Comparison of ENCODE assay signal across 19 mouse cellular contexts in the genomic region with DNA sequence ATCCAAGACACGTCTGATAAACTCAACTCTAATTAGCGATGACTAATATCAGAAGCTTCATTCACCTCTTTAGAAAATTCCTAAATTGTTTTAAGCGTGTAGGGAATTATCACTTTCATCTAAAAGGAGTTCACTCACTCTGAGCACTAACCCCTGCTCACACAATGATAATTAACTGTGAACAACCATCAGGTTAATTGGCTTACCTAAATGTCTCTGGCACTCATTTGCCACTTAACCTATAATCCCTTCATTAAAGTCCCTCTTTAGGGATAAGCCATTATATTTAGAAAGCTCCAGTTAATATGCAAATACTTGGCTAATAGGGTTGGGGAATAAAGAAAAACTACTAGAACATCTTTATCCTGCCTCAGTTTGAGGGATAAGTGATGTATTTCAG.
DNase-seq lines count a peak whose midpoint lies in the region; ATAC-seq lines count a peak whose summit lies in the region.
"Had no signal": no experiment of that assay in that cellular context is flagged by ENCODE, and none has a peak within 500 bp of the region (broad histone marks: within the 10 kb centered on the region; RNA-seq: fewer than 3 reads in every experiment).

No protein-coding gene starts in this region.

- H3K27ac ChIP-seq in forebrain, embryonic 11.5 days (ENCODE audit: low read depth, low read length), result no peak overlapping the region
- no peak overlapping the region for H3K27ac ChIP-seq in forebrain, embryonic 16.5 days (ENCODE audit: low read length)
- no peak overlapping the region for H3K27ac ChIP-seq in hindbrain, embryonic 12.5 days
- H3K27ac ChIP-seq in hindbrain, embryonic 11.5 days (ENCODE audit: low read depth, low read length), result no peak overlapping the region
- H3K27ac ChIP-seq in midbrain, embryonic 15.5 days, result no peak overlapping the region
- no peak overlapping the region for H3K27ac ChIP-seq in midbrain, embryonic 10.5 days (replicated peaks)
- H3K27ac ChIP-seq: embryonic facial prominence, embryonic 15.5 days; gastrocnemius, adult 2 months; intestine, embryonic 15.5 days had no signal

- WGBS in forebrain, embryonic 11.5 days, result 28% methylated on average over 3 of the region's 3 CpGs
- WGBS in forebrain, embryonic 16.5 days, result 10% methylated on average over 3 of the region's 3 CpGs
- WGBS in hindbrain, embryonic 12.5 days, result 87% methylated on average over 3 of the region's 3 CpGs
- WGBS in hindbrain, embryonic 11.5 days, result 89% methylated on average over 3 of the region's 3 CpGs
- WGBS in midbrain, embryonic 15.5 days, result 63% methylated on average over 3 of the region's 3 CpGs
- WGBS in midbrain, embryonic 10.5 days, result 67% methylated on average over 3 of the region's 3 CpGs

- no peak for DNase-seq in forebrain, embryonic 11.5 days (ENCODE audit: low spot score)
- no peak for DNase-seq in hindbrain, embryonic 11.5 days (ENCODE audit: low spot score)
- DNase-seq in midbrain, embryonic 10.5 days (ENCODE audit: low spot score), result no peak
- DNase-seq in spleen, adult 18-20 months, result no peak
- no peak for DNase-seq in left cerebral cortex, postnatal 4 days
- DNase-seq: adrenal gland, postnatal 10 days; cerebellum, adult 11-12 months; cerebellum, adult 9-10 months; cerebellum, postnatal 36 days; gastrocnemius, adult 2 months; gastrocnemius, postnatal 25 days; kidney, adult 18-20 months had no signal

- no peaks in the 10 kb centered on the region; the same call in 1 of the 2 replicates for H3K4me1 ChIP-seq in forebrain, embryonic 11.5 days (replicated peaks; ENCODE audit: control insufficient read depth, insufficient read depth, low read length)
- H3K4me1 ChIP-seq in forebrain, embryonic 16.5 days (replicated peaks; ENCODE audit: control insufficient read depth, insufficient read depth, low read length), result no peaks in the 10 kb centered on the region; the same call in 1 of the 2 replicates
- H3K4me1 ChIP-seq in hindbrain, embryonic 12.5 days, result no peaks in the 10 kb centered on the region
- H3K4me1 ChIP-seq in hindbrain, embryonic 11.5 days (replicated peaks; ENCODE audit: control insufficient read depth, insufficient read depth, low read length), result no peaks in the 10 kb centered on the region
- H3K4me1 ChIP-seq in midbrain, embryonic 15.5 days, result peaks cover 2% of the 10 kb centered on the region; the same call in 1 of the 2 replicates
- no peaks in the 10 kb centered on the region for H3K4me1 ChIP-seq in midbrain, embryonic 10.5 days
- H3K4me1 ChIP-seq: intestine, embryonic 15.5 days had no signal

- no peak overlapping the region for H3K9ac ChIP-seq in forebrain, embryonic 11.5 days (ENCODE audit: low read length)
- no peak overlapping the region for H3K9ac ChIP-seq in forebrain, embryonic 16.5 days (replicated peaks; ENCODE audit: low read depth, low read length)
- H3K9ac ChIP-seq in hindbrain, embryonic 12.5 days, result no peak overlapping the region
- no peak overlapping the region for H3K9ac ChIP-seq in hindbrain, embryonic 11.5 days (ENCODE audit: low read depth, low read length)
- no peak overlapping the region for H3K9ac ChIP-seq in midbrain, embryonic 15.5 days
- H3K9ac ChIP-seq: embryonic facial prominence, embryonic 15.5 days; heart, embryonic 12.5 days; intestine, embryonic 15.5 days had no signal

- intact Hi-C loops in left cerebral cortex, postnatal 4 days (cut with DNase I), result no loop called here

- no peaks in the 10 kb centered on the region for H3K36me3 ChIP-seq in forebrain, embryonic 11.5 days (ENCODE audit: control insufficient read depth, insufficient read depth, low read length)
- no peaks in the 10 kb centered on the region for H3K36me3 ChIP-seq in forebrain, embryonic 16.5 days (ENCODE audit: control insufficient read depth, insufficient read depth)
- H3K36me3 ChIP-seq in hindbrain, embryonic 12.5 days, result no peaks in the 10 kb centered on the region
- H3K36me3 ChIP-seq in hindbrain, embryonic 11.5 days (ENCODE audit: control insufficient read depth, insufficient read depth, low read length), result no peaks in the 10 kb centered on the region
- H3K36me3 ChIP-seq in midbrain, embryonic 15.5 days (replicated peaks), result no peaks in the 10 kb centered on the region
- H3K36me3 ChIP-seq in midbrain, embryonic 10.5 days, result peaks cover 12% of the 10 kb centered on the region; the same call in 1 of the 2 replicates
- H3K36me3 ChIP-seq: embryonic facial prominence, embryonic 15.5 days; heart, embryonic 12.5 days; intestine, embryonic 15.5 days had no signal

- H3K27me3 ChIP-seq in forebrain, embryonic 11.5 days (ENCODE audit: control insufficient read depth, insufficient read depth, low read length), result peaks cover 29% of the 10 kb centered on the region
- H3K27me3 ChIP-seq in forebrain, embryonic 16.5 days (replicated peaks; ENCODE audit: control insufficient read depth, insufficient read depth, low read length), result no peaks in the 10 kb centered on the region
- H3K27me3 ChIP-seq in hindbrain, embryonic 12.5 days, result no peaks in the 10 kb centered on the region
- H3K27me3 ChIP-seq in hindbrain, embryonic 11.5 days (ENCODE audit: control insufficient read depth, insufficient read depth, low read length), result no peaks in the 10 kb centered on the region
- H3K27me3 ChIP-seq in midbrain, embryonic 15.5 days (replicated peaks), result no peaks in the 10 kb centered on the region
- H3K27me3 ChIP-seq in midbrain, embryonic 10.5 days (ENCODE audit: low read depth, poor library complexity, severe bottlenecking), result peaks cover 13% of the 10 kb centered on the region; the same call in 1 of the 2 replicates
- H3K27me3 ChIP-seq: embryonic facial prominence, embryonic 15.5 days; heart, embryonic 12.5 days; intestine, embryonic 15.5 days had no signal

- no peak overlapping the region for H3K4me3 ChIP-seq in forebrain, embryonic 11.5 days (ENCODE audit: low read depth, low read length)
- H3K4me3 ChIP-seq in forebrain, embryonic 16.5 days (replicated peaks; ENCODE audit: low read length), result no peak overlapping the region
- H3K4me3 ChIP-seq in hindbrain, embryonic 12.5 days, result no peak overlapping the region
- H3K4me3 ChIP-seq in hindbrain, embryonic 11.5 days (ENCODE audit: low read depth, low read length), result no peak overlapping the region
- H3K4me3 ChIP-seq in midbrain, embryonic 15.5 days, result no peak overlapping the region
- H3K4me3 ChIP-seq in midbrain, embryonic 10.5 days, result no peak overlapping the region
- H3K4me3 ChIP-seq: embryonic facial prominence, embryonic 15.5 days; erythroblast, embryonic 14.5 days; gastrocnemius, adult 2 months; heart, embryonic 12.5 days; intestine, embryonic 15.5 days had no signal

- no peak overlapping the region for H3K4me2 ChIP-seq in forebrain, embryonic 11.5 days (ENCODE audit: low read depth, low read length, severe bottlenecking)
- no peak overlapping the region for H3K4me2 ChIP-seq in forebrain, embryonic 16.5 days (ENCODE audit: low read length)
- H3K4me2 ChIP-seq in hindbrain, embryonic 12.5 days (replicated peaks), result no peak overlapping the region
- no peak overlapping the region for H3K4me2 ChIP-seq in hindbrain, embryonic 11.5 days (replicated peaks; ENCODE audit: low read depth, low read length)
- no peak overlapping the region for H3K4me2 ChIP-seq in midbrain, embryonic 15.5 days
- H3K4me2 ChIP-seq: embryonic facial prominence, embryonic 15.5 days; heart, embryonic 12.5 days; intestine, embryonic 15.5 days had no signal

- ATAC-seq in forebrain, embryonic 11.5 days (replicated peaks; ENCODE audit: low FRiP score), result peak; percentile 79
- ATAC-seq in forebrain, embryonic 16.5 days, result no peak
- ATAC-seq in hindbrain, embryonic 12.5 days (ENCODE audit: low FRiP score), result peak; percentile 35; the same call in 1 of the 2 replicates
- ATAC-seq in hindbrain, embryonic 11.5 days (ENCODE audit: low FRiP score), result no peak
- 0 out of 2 replicates have a peak, but pooled peaks have one; percentile 2 for ATAC-seq in midbrain, embryonic 15.5 days (replicated peaks)
- ATAC-seq: intestine, embryonic 15.5 days had no signal

- H3K9me3 ChIP-seq in forebrain, embryonic 11.5 days (ENCODE audit: control insufficient read depth, low read length), result no peaks in the 10 kb centered on the region
- no peaks in the 10 kb centered on the region for H3K9me3 ChIP-seq in forebrain, embryonic 16.5 days (ENCODE audit: control insufficient read depth, low read length)
- no peaks in the 10 kb centered on the region for H3K9me3 ChIP-seq in hindbrain, embryonic 12.5 days (replicated peaks)
- no peaks in the 10 kb centered on the region for H3K9me3 ChIP-seq in hindbrain, embryonic 11.5 days (ENCODE audit: control insufficient read depth, low read length)
- no peaks in the 10 kb centered on the region for H3K9me3 ChIP-seq in midbrain, embryonic 15.5 days
- no peaks in the 10 kb centered on the region for H3K9me3 ChIP-seq in midbrain, embryonic 10.5 days (replicated peaks)
- H3K9me3 ChIP-seq: embryonic facial prominence, embryonic 15.5 days; heart, embryonic 12.5 days; intestine, embryonic 15.5 days had no signal

Comparison
In these comparisons a context has a peak if more than half of its experiments do, and no peak if none do; other contexts are left out.
1. ATAC-seq: peak in forebrain, embryonic 11.5 days (single experiment), hindbrain, embryonic 12.5 days (single experiment) and midbrain, embryonic 15.5 days (single experiment); none in forebrain, embryonic 16.5 days (single experiment) and hindbrain, embryonic 11.5 days (single experiment).